31 mouse cellular contexts compared by ENCODE assay signal in genomic region chr6:47340813-47341502, GRCm38 (mm10).
DNase-seq lines count a peak whose midpoint lies in the region; ATAC-seq and TF ChIP-seq lines count a peak whose summit lies in the region.
"Had no signal": no experiment of that assay in that cellular context is flagged by ENCODE, and none has a peak within 500 bp of the region (broad histone marks: within the 10 kb centered on the region; RNA-seq: fewer than 3 reads in every experiment).

No protein-coding gene starts in this region.

- H3K4me1 ChIP-seq in heart, embryonic 13.5 days: peaks cover 28% of the 10 kb centered on the region
- peaks cover 29% of the 10 kb centered on the region for H3K4me1 ChIP-seq in heart, embryonic 10.5 days
- 0 out of 2 replicates have a peak, but pooled peaks cover 10% of the 10 kb centered on the region for H3K4me1 ChIP-seq in kidney, embryonic 16.5 days (ENCODE audit: insufficient read depth, low read length)
- H3K4me1 ChIP-seq in intestine, embryonic 14.5 days (replicated peaks; ENCODE audit: control insufficient read depth, insufficient read depth, low read length): no peaks in the 10 kb centered on the region
- peaks cover 20% of the 10 kb centered on the region; the same call in 1 of the 2 replicates for H3K4me1 ChIP-seq in small intestine, adult 2 months (ENCODE audit: control insufficient read depth, insufficient read depth, insufficient read length, low read length)
- H3K4me1 ChIP-seq: hindbrain, embryonic 12.5 days; limb, embryonic 15.5 days had no signal

- H3K9ac ChIP-seq in heart, embryonic 13.5 days: no peak overlapping the region
- H3K9ac ChIP-seq in kidney, embryonic 16.5 days (replicated peaks; ENCODE audit: low read length): no peak overlapping the region
- no peak overlapping the region for H3K9ac ChIP-seq in intestine, embryonic 14.5 days (ENCODE audit: low read length)
- H3K9ac ChIP-seq: heart, embryonic 15.5 days; hindbrain, embryonic 12.5 days; limb, embryonic 15.5 days; liver, embryonic 14.5 days; lung, embryonic 14.5 days had no signal

- no peak for ATAC-seq in heart, embryonic 13.5 days (ENCODE audit: extremely low read depth, insufficient number of reproducible peaks, low FRiP score, low TSS enrichment)
- ATAC-seq in kidney, embryonic 16.5 days (ENCODE audit: low FRiP score, low TSS enrichment): 0 out of 2 replicates have a peak, but pooled peaks have one; percentile 20
- ATAC-seq in intestine, embryonic 14.5 days (replicated peaks; ENCODE audit: low FRiP score, low TSS enrichment, low read depth): peak; percentile 69; the same call in 1 of the 2 replicates
- ATAC-seq: forebrain, embryonic 16.5 days; hindbrain, postnatal 0 days; midbrain, embryonic 16.5 days had no signal

- no peaks in the 10 kb centered on the region for H3K36me3 ChIP-seq in heart, embryonic 13.5 days
- H3K36me3 ChIP-seq in heart, embryonic 10.5 days: no peaks in the 10 kb centered on the region
- H3K36me3 ChIP-seq in kidney, embryonic 16.5 days (ENCODE audit: insufficient read depth, low read length): no peaks in the 10 kb centered on the region
- no peaks in the 10 kb centered on the region for H3K36me3 ChIP-seq in intestine, embryonic 14.5 days (ENCODE audit: control insufficient read depth, insufficient read depth, low read length)
- no peaks in the 10 kb centered on the region for H3K36me3 ChIP-seq in small intestine, adult 2 months (ENCODE audit: control insufficient read depth, insufficient read depth, low read length)
- H3K36me3 ChIP-seq: heart, embryonic 15.5 days; hindbrain, embryonic 12.5 days; limb, embryonic 10.5 days; limb, embryonic 15.5 days had no signal

- 0 out of 2 replicates have a peak overlapping the region, but pooled peaks have one; percentile 26 for H3K27ac ChIP-seq in heart, embryonic 13.5 days (replicated peaks)
- H3K27ac ChIP-seq in heart, embryonic 10.5 days: no peak overlapping the region
- H3K27ac ChIP-seq in kidney, embryonic 16.5 days (ENCODE audit: low read length): peak overlapping the region; percentile 85
- peak overlapping the region; percentile 29; the same call in 1 of the 2 replicates for H3K27ac ChIP-seq in intestine, embryonic 14.5 days (ENCODE audit: low read depth)
- peak overlapping the region; percentile 94 for H3K27ac ChIP-seq in small intestine, adult 2 months (ENCODE audit: insufficient read depth, low read depth, low read length)
- H3K27ac ChIP-seq: gastrocnemius, adult 2 months; heart, adult 2 months; heart, embryonic 15.5 days; hindbrain, embryonic 12.5 days; hindbrain, postnatal 0 days; limb, embryonic 10.5 days; limb, embryonic 15.5 days; liver, embryonic 14.5 days had no signal

- H3K4me3 ChIP-seq in heart, embryonic 13.5 days: no peak overlapping the region
- no peak overlapping the region for H3K4me3 ChIP-seq in heart, embryonic 10.5 days
- no peak overlapping the region for H3K4me3 ChIP-seq in kidney, embryonic 16.5 days (ENCODE audit: low read length)
- H3K4me3 ChIP-seq in intestine, embryonic 14.5 days (ENCODE audit: low read depth, low read length): no peak overlapping the region
- H3K4me3 ChIP-seq in small intestine, adult 2 months (ENCODE audit: low read depth, low read length): no peak overlapping the region
- H3K4me3 ChIP-seq: erythroblast, embryonic 14.5 days; gastrocnemius, adult 2 months; heart, adult 2 months; heart, embryonic 15.5 days; hindbrain, embryonic 12.5 days; limb, embryonic 10.5 days; limb, embryonic 15.5 days had no signal

- H3K9me3 ChIP-seq in heart, embryonic 13.5 days: no peaks in the 10 kb centered on the region
- H3K9me3 ChIP-seq in heart, embryonic 10.5 days: no peaks in the 10 kb centered on the region
- no peaks in the 10 kb centered on the region for H3K9me3 ChIP-seq in kidney, embryonic 16.5 days (ENCODE audit: low read length)
- H3K9me3 ChIP-seq in intestine, embryonic 14.5 days (ENCODE audit: control insufficient read depth, low read length): no peaks in the 10 kb centered on the region
- H3K9me3 ChIP-seq: heart, embryonic 15.5 days; hindbrain, embryonic 12.5 days; limb, embryonic 10.5 days; limb, embryonic 15.5 days had no signal

- 25% methylated on average over 4 of the region's 4 CpGs for WGBS in heart, embryonic 13.5 days
- 23% methylated on average over 4 of the region's 4 CpGs for WGBS in heart, embryonic 10.5 days
- 76% methylated on average over 4 of the region's 4 CpGs for WGBS in kidney, embryonic 16.5 days
- WGBS in intestine, embryonic 14.5 days: 61% methylated on average over 4 of the region's 4 CpGs
- 18% methylated on average over 4 of the region's 4 CpGs for WGBS in small intestine, adult 2 months

- DNase-seq in heart, embryonic 10.5 days (ENCODE audit: low spot score): no peak
- no peak for DNase-seq in kidney, postnatal 4 days
- no peak for DNase-seq in intestine, embryonic 14.5 days (ENCODE audit: low spot score)
- no peak for DNase-seq in cerebellum, adult 9-11 months
- DNase-seq: adrenal gland, postnatal 25 days; cerebellum, adult 18-20 months; cerebellum, postnatal 14 days; gastrocnemius, adult 2 months; heart, adult 2 months; heart, postnatal 36 days; layer of hippocampus, postnatal 36 days; lung, embryonic 14.5 days; lung, postnatal 14 days; right cerebral cortex, adult 18-20 months; right cerebral cortex, postnatal 4 days; thymus, adult 2 months; thymus, postnatal 4 days had no signal

- no peak for TF ChIP-seq CTCF in small intestine, adult 2 months (IDR thresholded peaks at IDR 0.05; ENCODE audit: extremely low read depth, insufficient read length, insufficient replicate concordance, low read depth, low read length)

- H3K4me2 ChIP-seq in heart, embryonic 13.5 days: no peak overlapping the region
- H3K4me2 ChIP-seq in kidney, embryonic 16.5 days (replicated peaks; ENCODE audit: low read depth, low read length): no peak overlapping the region
- H3K4me2 ChIP-seq in intestine, embryonic 14.5 days (ENCODE audit: low read length): no peak overlapping the region
- H3K4me2 ChIP-seq: heart, embryonic 15.5 days; hindbrain, embryonic 12.5 days; limb, embryonic 15.5 days; lung, embryonic 14.5 days; midbrain, embryonic 11.5 days had no signal

- no peak for TF ChIP-seq POLR2A in small intestine, adult 2 months (IDR thresholded peaks at IDR 0.05; ENCODE audit: low read depth, low read length)

- no peaks in the 10 kb centered on the region for H3K27me3 ChIP-seq in heart, embryonic 13.5 days (replicated peaks)
- no peaks in the 10 kb centered on the region for H3K27me3 ChIP-seq in heart, embryonic 10.5 days (ENCODE audit: insufficient read depth, poor library complexity, severe bottlenecking)
- no peaks in the 10 kb centered on the region for H3K27me3 ChIP-seq in kidney, embryonic 16.5 days (ENCODE audit: insufficient read depth, low read length)
- no peaks in the 10 kb centered on the region for H3K27me3 ChIP-seq in intestine, embryonic 14.5 days (replicated peaks; ENCODE audit: control insufficient read depth, insufficient read depth, low read length)
- no peaks in the 10 kb centered on the region for H3K27me3 ChIP-seq in small intestine, adult 2 months (ENCODE audit: control insufficient read depth, insufficient read depth, low read length)
- H3K27me3 ChIP-seq: heart, embryonic 15.5 days; hindbrain, embryonic 12.5 days; limb, embryonic 15.5 days; Patski had no signal
